Mouse (Mus musculus) cortical plate, adult 2 months (tissue): Measurements from ENCODE around the gene Npy4r.

ENCODE experiments used
- CTCF ChIP-seq: fragments of 200-500 bp; IDR thresholded peaks from 2 replicates; pipeline ENCODE4 v1.5.1; 2011; ENCODE audit warnings: mild to moderate bottlenecking, control low read depth, low read length; ENCODE audit not compliant: insufficient read depth; ENCODE audit errors: extremely low read depth
- POLR2A ChIP-seq: fragments of 200-500 bp; IDR thresholded peaks from 2 replicates; pipeline ENCODE4 v1.6.1; 2011; ENCODE audit warnings: mild to moderate bottlenecking, low read length, control low read depth; ENCODE audit not compliant: insufficient read depth; ENCODE audit errors: extremely low read depth

GRCm38 (mm10) chr14:34200738-34201230 lies 48.5 kb upstream of the Npy4r start:
- TF ChIP-seq CTCF (no peak), POLR2A (no peak)
